Mouse (Mus musculus): Measurements from ENCODE around the gene Steap4.
"Not testable (repeated sequence)": the region's sequence is repeated elsewhere in the genome, so short reads cannot be mapped to it uniquely, and the experiment has no call there.

Gene Steap4

GRCm38 (mm10) chr5:7960176-7960575 is at the start of gene Steap4:
Steap4 (plus strand) TSS chr5:7960457.
- peak; percentile 59 for DNase-seq (ENCODE audit: low spot score)

DNA sequence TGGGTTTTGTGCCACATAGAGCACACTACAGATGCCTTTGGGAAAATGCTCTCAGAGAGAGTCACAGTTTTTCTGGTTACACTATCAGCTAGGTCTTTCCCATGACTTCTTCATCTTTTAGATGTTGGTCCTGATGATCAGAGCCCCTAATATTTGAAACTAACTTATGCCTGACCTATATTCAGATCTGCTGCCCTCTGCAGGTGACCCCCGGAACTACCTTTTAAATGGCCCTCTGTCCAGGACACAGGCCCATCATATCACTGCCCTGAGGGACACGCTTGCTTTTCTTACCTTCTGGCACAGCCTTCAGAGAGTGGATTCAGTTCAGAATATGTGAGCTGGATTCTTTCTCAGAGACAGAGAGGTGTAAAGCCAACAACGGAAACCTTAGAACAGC is 48.3 kb upstream of the Steap4 start:
- no peak for DNase-seq (ENCODE audit: low spot score)

GRCm38 (mm10) chr5:7917501-7918295 is 42.6 kb upstream of the Steap4 start:
- no peak for DNase-seq (ENCODE audit: low spot score)

- no peak for DNase-seq (ENCODE audit: low spot score)
Observed at GRCm38 (mm10) chr5:7918296-7918579, 42.0 kb upstream of the Steap4 start.

DNA sequence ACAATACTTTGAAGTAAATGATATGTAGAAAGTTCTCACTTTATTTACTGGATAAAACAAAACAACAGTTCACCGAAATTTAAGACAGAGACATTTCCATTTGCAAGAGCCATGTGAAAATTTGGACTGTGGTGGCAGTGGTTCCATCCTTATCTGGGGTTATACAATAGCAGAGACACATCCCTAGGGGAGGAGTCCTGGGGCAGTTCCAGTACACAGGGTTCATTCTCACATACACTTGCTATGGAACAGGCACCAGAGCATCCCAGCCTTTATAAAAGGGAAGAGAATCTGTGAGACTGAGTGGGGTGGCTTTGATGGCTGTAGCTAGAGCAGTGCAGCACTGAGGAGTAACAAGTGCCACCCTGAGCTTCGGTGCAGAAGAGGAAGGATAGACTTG is 40.6 kb upstream of the Steap4 start:
- no peak for DNase-seq (ENCODE audit: low spot score)

GRCm38 (mm10) chr5:7922751-7923150 is 37.5 kb upstream of the Steap4 start:
- DNase-seq (ENCODE audit: low spot score), result no peak

DNA sequence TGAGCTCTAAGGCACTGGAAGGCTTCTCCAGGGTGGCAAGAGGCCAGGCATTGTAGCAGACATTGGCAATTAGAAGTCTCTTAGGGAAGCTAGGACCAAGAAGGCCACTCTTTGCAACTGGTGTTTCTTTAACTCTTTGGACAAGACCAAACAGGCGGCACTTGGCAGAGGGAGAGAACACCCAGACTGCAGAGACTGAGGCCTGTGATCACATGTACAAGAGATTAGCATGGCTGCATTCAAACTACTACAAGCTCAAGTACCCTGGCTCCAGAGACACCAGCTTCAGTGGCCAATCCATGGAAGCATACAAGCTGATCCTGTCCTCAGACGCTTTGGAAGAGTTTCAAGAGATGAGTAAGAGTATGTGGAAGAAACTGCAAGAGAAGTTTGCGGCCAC is 36.6 kb upstream of the Steap4 start:
- DNase-seq (ENCODE audit: low spot score), result no peak

DNA sequence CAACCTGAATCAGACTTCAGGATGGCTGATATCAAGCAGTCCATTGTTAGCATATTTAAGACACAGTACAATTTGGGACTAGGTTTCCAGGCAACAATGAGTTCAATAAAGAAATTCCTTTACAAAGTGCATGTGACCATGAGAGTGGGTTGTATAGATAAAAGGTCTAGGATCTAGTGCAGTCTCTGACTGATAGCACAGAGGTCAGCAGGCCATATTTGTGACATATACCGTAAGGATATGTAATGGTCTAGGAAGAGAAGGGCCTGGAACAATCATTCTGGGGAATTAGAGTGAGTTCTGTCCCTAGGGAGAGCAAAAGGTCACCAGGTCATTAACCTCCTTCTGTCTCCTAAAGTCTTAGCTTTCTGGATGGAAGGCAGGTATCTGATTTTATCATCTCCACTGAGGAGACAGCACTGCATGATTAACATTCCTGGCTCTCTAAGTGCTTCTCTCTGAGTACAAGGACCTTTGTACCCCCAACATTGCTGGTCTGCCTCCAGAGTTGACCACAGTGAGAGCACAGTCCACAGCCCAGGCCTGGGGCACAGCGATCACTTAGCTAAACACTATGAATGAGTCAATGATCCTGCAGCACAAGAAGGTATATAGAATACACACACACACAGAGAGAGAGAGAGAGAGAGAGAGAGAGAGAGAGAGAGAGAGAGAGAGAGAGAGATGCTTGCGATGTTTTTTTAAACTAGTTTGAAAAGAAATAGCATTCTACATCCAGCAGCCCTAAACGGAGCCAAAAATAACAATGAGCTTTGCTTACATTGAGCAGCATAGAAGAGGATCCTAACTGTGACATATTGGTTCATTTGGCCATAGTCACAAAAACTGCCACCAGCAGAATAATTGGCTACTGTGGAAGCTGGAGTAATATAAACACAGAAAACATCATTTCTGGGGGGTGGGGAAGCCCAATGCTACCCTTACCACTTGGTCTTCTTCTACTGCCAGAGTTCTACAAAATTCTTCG is 27.7 kb upstream of the Steap4 start:
- peak; percentile 75 for DNase-seq (ENCODE audit: low spot score)

DNA sequence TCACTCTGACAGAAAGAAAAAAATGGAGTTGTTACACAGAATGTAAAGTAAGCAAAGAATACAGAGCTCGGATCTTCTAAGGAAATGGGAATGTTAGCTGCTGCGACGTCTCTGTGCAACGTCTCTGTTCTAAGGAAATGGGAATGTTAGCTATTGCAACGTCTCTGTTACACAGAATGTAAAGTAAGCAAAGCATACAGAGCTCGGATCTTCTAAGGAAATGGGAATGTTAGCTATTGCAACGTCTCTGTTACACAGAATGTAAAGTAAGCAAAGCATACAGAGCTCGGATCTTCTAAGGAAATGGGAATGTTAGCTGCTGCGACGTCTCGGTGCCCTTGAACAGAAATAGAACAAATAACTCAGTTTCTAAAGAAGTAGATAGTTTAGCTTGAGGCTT is 26.8 kb upstream of the Steap4 start:
- DNase-seq (ENCODE audit: low spot score), result not testable (repeated sequence)

GRCm38 (mm10) chr5:7933933-7934675 is 26.2 kb upstream of the Steap4 start:
- no peak for DNase-seq (ENCODE audit: low spot score)

GRCm38 (mm10) chr5:7954838-7955237 is 5.4 kb upstream of the Steap4 start:
- no peak for DNase-seq (ENCODE audit: low spot score)

- no peak for DNase-seq (ENCODE audit: low spot score)
Observed at GRCm38 (mm10) chr5:7955371-7955966, 4.8 kb upstream of the Steap4 start.

- DNase-seq (ENCODE audit: low spot score), result no peak
Observed at GRCm38 (mm10) chr5:7958061-7958460, 2.2 kb upstream of the Steap4 start.

DNA sequence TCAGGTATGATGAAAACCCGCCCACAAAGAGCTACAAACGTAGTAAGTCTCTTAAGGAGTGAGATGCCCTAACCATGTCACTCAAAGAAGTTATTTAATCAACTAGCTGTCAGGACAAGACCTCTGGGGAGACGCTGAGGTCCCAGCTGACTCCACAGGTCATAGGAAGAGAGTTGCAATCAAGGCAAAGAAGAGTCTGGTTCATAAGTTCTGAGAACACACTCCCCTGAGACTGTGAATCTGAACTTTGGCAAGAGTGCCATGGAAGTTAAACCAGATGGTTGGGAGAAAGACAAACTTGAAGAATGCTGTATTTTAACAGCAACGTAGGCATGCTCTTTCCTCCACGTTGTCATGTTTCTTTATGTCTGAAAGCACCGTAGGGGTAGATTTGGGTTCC is 971 bp upstream of the Steap4 start:
- no peak for DNase-seq (ENCODE audit: low spot score)

DNA sequence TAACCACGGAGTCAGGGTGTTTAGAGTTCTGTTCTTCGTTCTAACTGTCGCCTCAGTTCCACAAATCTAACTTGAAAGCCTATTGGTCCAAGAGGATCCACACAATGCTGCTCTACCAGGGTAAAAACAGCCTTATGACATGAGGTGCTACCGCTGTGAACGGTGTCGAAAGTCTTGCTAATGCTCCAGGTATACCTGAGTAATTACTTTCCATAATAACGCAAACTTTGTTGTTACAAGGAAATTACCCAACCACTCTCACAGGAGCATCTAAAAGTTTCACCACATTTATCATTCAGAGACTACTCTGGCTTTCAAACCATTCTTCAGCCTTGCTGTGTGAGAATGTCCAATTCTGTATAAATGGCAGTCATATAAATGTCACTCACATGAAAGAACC is 856 bp downstream of the Steap4 start:
- DNase-seq (ENCODE audit: low spot score), result no peak

DNA sequence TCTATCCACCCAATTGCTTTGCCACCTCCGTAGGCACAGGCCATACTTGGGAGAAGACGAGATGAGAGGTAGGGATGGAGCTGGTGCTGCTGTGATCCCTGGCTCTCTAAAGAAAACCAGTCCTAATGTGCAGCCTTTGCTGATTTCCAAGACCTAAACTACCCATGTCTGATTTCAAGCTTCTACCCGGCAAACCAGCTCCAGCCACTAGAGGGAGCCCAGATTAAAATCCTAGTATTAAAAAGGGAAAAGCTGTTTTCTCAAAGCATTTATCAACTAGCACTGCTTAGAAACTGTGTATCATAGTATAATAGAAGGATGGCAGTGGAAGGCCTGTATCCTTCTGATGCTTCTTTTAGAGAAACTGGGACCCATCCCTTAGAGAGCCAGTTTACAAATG is 5.0 kb downstream of the Steap4 start:
- DNase-seq (ENCODE audit: low spot score), result no peak

- peak; percentile 7 for DNase-seq (ENCODE audit: low spot score)
Observed at GRCm38 (mm10) chr5:7968152-7968551, 7.9 kb downstream of the Steap4 start.

GRCm38 (mm10) chr5:7972266-7972665 is 12.0 kb downstream of the Steap4 start:
- DNase-seq (ENCODE audit: low spot score), result no peak

DNA sequence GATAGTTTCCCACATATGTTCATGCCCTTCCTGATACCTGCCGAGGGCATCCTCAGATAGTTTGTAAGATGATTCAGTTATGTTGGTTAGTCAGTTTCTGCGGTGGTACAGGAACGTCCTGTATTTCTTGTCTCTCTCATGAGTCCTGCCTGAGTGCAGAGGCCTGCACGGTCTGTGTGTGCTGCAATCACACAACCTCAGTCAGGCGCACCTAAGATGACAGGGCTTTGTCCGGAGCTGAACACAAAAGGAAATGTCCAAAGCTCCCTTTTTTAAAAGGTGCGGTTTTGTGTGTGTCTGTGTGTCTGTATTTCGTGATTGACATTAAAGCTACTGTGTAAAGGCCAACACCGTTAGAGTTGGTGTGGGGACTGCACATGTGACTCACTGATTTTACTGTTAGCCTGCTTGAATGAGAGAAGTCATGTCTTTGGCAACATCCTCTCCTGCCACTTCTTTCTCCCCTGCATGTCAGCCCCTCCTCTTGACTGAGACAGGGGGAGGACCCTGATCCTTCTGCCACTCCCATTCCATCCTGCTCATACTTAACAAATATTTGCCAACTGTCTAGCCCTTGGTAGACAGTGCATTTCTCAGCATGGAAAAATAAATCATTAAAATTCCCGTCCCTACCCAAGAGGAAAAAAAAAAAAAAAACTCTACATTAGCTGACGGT is 14.4 kb downstream of the Steap4 start:
- no peak for DNase-seq (ENCODE audit: low spot score)

DNA sequence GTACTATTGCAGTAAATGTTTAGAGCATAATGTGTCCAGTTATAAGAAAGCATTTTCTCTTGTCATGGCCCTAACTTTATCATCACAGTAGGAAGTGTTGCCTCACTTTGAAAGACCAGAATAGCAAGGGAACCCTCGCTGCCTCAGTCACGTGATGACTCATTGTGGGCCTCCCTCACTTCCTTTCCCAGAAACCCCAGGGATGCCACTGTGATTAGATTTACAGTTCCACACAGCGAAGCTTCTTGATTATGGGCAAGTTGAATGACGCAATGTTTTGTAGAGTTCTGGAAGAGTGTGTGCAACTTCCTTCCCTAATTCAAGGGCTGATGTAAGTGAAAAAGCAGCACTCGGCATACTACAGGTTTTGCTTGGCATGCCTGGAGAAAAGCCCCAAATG is 20.3 kb downstream of the Steap4 start:
- no peak for DNase-seq (ENCODE audit: low spot score)

DNA sequence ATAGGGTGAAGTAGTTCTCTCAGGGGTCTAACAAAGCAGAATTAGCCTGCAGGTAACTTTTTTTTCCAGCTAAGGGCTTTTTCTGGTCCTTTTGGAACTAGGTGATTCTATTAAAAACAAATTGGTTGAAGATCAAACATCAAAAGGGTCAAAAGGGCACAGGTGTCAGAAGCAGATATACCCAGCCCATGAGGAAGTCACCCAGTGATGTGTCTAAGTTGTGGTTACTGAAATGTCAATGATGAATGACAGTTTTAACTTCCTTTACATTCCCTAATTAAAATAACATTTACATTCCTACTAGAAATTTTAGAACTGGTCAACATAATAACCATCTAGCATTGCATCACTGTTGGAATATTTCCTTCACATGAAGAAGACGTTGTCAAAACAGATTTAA is 27.7 kb downstream of the Steap4 start:
- no peak for DNase-seq (ENCODE audit: low spot score)

- no peak for DNase-seq (ENCODE audit: low spot score)
Observed at GRCm38 (mm10) chr5:7988415-7988814, 28.2 kb downstream of the Steap4 start.
